Mouse (Mus musculus): Measurements from ENCODE around the gene 1700049E17Rik2. TPM values are rescaled to one million over a fixed set of nuclear protein-coding genes. Genes with fewer than 3 reads are reported as not detected.
"Not testable (repeated sequence)": the region's sequence is repeated elsewhere in the genome, so short reads cannot be mapped to it uniquely, and the experiment has no call there.

The 1700049E17Rik2 gene
- not detected for polyA plus RNA-seq (2021)

DNA sequence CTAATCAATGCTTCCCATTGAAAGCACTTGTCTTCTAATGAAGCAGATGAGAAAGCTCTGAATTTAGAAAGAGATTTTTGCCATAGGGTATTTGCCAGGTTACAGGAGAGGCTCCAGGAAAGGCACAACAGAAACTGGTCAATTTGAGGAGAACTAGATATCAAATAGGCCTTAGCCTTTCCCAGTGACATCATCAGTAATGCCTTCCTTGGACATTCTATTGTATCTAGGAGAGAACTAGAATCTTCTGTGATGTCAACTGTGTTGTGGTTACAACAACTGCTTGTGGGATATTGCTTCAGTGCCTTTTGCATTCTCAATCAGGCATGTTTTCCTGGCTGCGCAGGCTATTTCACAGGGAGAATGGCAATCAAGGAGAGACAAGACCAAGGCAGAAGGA, at the start of gene 1700049E17Rik2:
Gene 1700049E17Rik2, plus strand, starts transcription at position 301 of the 400 bp plus-strand sequence.
- DNase-seq (ENCODE audit: low read depth, low spot score); CTCF ChIA-PET; POLR2A ChIA-PET; H3K27me3 ChIP-seq; in situ Hi-C loops (cut with MboI; ENCODE audit: low pct_unique_long_range_greater_than_20kb); ATAC-seq: not testable (repeated sequence)

DNA sequence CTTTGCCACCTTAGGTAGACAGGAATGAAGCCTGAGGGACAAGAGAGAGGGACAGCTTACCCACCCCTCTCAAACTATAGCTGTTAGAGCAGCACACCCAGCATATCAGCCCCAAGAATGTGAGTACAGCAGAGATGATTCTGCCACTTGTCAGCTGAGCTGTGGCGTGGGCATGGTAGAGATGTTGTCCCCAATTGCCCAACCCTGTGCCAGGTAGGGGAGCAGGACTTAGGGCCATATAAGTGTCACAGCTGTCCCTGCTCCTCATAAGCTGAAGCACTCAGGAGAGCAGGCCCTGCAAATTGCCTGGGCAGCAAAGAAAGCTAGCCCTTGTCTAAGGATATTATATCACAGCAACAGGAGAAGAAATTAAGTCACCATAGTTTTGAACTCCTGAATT, 48.3 kb upstream of the 1700049E17Rik2 start:
- in situ Hi-C loops (cut with MboI; ENCODE audit: low pct_unique_long_range_greater_than_20kb): not testable (repeated sequence)

DNA sequence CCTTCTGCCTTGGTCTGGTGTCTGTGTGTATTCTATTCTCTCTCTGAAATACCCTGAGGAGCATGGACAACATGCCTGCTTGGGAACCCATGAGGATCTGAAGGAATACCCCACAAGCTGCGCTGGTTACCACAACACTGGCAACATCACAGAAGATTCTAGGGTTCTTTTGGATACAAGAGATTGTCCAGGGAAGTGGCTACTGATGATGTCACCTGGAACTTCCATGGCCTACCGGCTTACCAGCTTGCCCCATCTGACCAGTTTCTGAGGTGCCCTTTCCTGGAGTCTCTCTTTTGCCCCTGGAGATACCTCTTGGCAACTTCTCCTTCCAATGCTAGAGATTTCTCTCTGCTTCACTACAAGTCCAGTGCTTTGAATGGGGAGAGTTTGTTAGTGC, 17.5 kb upstream of the 1700049E17Rik2 start, which contains the start of gene Gm7970:
Gene Gm7970, minus strand, starts transcription at position 101 of the 400 bp plus-strand sequence.
- DNase-seq (ENCODE audit: low read depth, low spot score); CTCF ChIA-PET; POLR2A ChIA-PET; in situ Hi-C loops (cut with MboI; ENCODE audit: low pct_unique_long_range_greater_than_20kb); ATAC-seq; H3K27me3 ChIP-seq: not testable (repeated sequence)

More for the DNA sequence above, 48.3 kb upstream of the 1700049E17Rik2 start:
- DNase-seq (ENCODE audit: low read depth, low spot score); H3K27me3 ChIP-seq; POLR2A ChIA-PET; CTCF ChIA-PET; ATAC-seq: not testable (repeated sequence)

DNA sequence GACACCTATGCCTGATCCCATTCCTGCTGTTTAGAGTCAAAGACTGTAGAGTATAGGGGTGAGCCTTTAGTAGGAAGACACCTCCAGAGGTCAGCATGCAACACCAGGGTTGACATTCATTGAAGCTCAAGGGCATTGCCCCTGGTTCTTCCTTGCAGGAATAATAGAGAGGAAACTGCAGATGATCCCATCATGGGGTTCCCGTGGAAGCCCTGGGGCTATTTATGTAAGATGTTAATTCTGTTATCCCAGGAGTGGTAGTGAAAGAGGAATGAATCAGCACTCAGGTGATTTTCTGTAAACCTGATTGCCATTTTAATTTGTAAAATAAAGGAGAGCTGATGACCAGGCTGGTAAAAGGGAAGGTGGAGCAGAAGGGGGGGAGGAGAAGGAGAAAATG, 13.3 kb downstream of the 1700049E17Rik2 start:
- H3K27me3 ChIP-seq; DNase-seq (ENCODE audit: low read depth, low spot score); POLR2A ChIA-PET; in situ Hi-C loops (cut with MboI; ENCODE audit: low pct_unique_long_range_greater_than_20kb); ATAC-seq; CTCF ChIA-PET: not testable (repeated sequence)

DNA sequence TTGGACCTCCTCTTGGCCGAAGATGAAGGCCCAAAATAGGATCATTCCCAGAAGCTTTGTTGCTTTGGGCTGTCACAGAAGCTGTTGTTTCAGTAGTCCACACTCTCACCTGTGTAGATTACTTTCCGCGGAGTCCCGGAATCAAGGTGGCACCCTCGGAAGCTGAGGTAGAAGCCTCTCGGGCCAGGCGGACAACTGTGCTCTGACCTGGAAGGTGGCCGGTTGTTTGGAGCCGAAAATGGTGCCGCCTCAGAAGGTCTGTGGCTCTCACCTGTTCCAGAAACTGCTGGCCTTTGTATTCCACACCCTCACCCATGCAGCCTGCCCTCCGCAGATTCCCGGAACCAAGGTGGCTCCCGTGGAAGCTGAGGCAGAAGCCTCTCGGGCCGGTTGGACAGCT, 27.9 kb downstream of the 1700049E17Rik2 start:
- ATAC-seq; H3K27me3 ChIP-seq; in situ Hi-C loops (cut with MboI; ENCODE audit: low pct_unique_long_range_greater_than_20kb); POLR2A ChIA-PET; CTCF ChIA-PET; DNase-seq (ENCODE audit: low read depth, low spot score): not testable (repeated sequence)

DNA sequence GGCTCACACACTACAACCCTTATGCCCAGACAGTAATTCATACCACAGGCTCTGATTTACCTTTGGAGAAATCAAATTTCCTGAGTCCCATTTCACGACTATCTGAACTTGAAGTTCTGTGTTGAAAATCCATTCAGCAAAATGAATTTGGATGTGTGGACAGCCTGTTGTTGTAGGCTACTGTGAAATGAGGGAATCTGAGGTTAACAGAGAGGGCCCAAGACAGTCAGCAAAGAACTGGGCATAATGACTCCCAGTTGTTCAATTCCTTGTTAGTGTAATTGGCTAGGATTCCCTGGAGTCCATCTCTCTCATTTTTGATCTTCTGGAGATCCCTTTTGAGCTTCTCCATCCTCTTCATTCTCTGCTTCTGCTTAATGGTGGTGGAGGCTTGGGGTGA, 37.7 kb downstream of the 1700049E17Rik2 start:
- in situ Hi-C loops (cut with MboI; ENCODE audit: low pct_unique_long_range_greater_than_20kb); H3K27me3 ChIP-seq; CTCF ChIA-PET; ATAC-seq; DNase-seq (ENCODE audit: low read depth, low spot score); POLR2A ChIA-PET: not testable (repeated sequence)

DNA sequence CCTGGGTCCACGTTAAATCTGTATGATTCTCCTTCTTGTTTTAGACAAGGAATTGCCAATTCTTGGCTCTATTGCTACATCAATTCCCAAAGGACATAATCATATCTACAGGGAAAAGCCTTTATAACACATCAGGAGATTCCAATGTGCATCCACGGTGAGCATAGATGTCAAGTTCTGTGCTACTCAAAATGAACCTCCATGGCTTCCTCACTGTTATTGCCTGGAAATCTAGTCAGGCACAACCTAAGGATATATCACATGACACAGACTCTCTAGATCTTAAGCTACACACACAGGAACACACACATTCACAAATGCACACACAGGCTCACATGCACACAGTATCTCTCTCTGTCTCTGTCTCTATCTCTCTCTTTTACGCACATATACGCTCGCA, 49.5 kb downstream of the 1700049E17Rik2 start:
- in situ Hi-C loops (cut with MboI; ENCODE audit: low pct_unique_long_range_greater_than_20kb); CTCF ChIA-PET; POLR2A ChIA-PET; DNase-seq (ENCODE audit: low read depth, low spot score); H3K27me3 ChIP-seq; ATAC-seq: not testable (repeated sequence)

DNA sequence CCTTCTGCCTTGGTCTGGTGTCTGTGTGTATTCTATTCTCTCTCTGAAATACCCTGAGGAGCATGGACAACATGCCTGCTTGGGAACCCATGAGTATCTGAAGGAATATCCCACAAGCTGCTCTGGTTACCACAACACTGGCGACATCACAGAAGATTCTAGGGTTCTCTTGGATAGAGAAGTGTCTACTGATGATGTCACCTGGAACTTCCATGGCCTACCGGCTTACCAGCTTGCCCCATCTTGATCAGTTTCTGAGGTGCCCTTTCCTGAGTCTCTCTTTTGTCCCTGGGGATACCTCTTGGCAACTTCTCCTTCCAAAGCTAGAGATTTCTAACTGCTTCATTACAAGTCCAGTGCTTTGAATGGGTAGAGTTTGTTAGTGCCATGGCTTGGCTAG, 51.5 kb downstream of the 1700049E17Rik2 start, which contains the start of gene Gm3072:
Gene Gm3072, minus strand, starts transcription at position 101 of the 400 bp plus-strand sequence.
- DNase-seq (ENCODE audit: low read depth, low spot score); POLR2A ChIA-PET; ATAC-seq; in situ Hi-C loops (cut with MboI; ENCODE audit: low pct_unique_long_range_greater_than_20kb); H3K27me3 ChIP-seq; CTCF ChIA-PET: not testable (repeated sequence)

DNA sequence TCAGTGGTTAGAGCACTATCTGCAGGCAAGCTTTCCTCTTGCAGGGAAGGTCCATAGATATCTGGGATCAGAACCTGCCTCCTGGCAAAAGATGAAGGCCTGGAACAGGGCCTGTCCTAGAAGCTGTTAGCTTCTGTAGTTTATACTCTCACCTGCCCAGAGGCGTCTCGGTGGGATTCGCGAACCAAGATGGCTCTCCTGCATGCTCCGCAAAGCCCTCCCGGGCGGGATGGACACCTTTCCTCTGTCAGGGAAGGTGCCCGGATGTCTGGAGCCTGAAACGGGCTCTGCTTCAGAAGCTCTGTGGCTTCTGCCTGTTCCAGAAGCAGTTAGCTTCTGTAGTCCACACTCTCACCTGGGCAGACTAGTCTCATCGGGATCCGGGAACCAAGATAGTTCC, 57.1 kb downstream of the 1700049E17Rik2 start:
- CTCF ChIA-PET; POLR2A ChIA-PET; DNase-seq (ENCODE audit: low read depth, low spot score); in situ Hi-C loops (cut with MboI; ENCODE audit: low pct_unique_long_range_greater_than_20kb); ATAC-seq; H3K27me3 ChIP-seq: not testable (repeated sequence)

Other genes with a start within 250 kb of the 1700049E17Rik2 start
- gene Gm5798, start 224.6 kb upstream of the 1700049E17Rik2 start, polyA plus RNA-seq (2021): not detected
- not detected for gene Gm7945, start 186.8 kb upstream of the 1700049E17Rik2 start, polyA plus RNA-seq (2021)
- not detected for gene Gm6482, start 164.9 kb upstream of the 1700049E17Rik2 start, polyA plus RNA-seq (2021)
- gene Gm7954, start 119.7 kb upstream of the 1700049E17Rik2 start, polyA plus RNA-seq (2021): not detected
- not detected for gene Gm3486, start 83.7 kb upstream of the 1700049E17Rik2 start, polyA plus RNA-seq (2021)
- not detected for gene Gm7970, start 17.6 kb upstream of the 1700049E17Rik2 start, polyA plus RNA-seq (2021)
- gene Gm3072, start 51.4 kb downstream of the 1700049E17Rik2 start, polyA plus RNA-seq (2021): not detected
- gene Gm3676, start 73.3 kb downstream of the 1700049E17Rik2 start, polyA plus RNA-seq (2021): 0.08 TPM
- not detected for gene Gm8068, start 128.7 kb downstream of the 1700049E17Rik2 start, polyA plus RNA-seq (2021)
- not detected for gene Gm7929, start 177.4 kb downstream of the 1700049E17Rik2 start, polyA plus RNA-seq (2021)
- gene Gm47189, start 199.2 kb downstream of the 1700049E17Rik2 start, polyA plus RNA-seq (2021): not detected

All from Patski (cell line).